Mouse (Mus musculus): ENCODE results near the gene Mea1. TPM values are rescaled to one million over a fixed set of nuclear protein-coding genes. Genes with fewer than 3 reads are reported as not detected.

Gene Mea1
- polyA plus RNA-seq, 1 experiment from 2014 or later: 178 TPM

GRCm38 (mm10) chr17:46679843-46680759 is 1.5 kb downstream of the Mea1 start:
- under 1% methylated on average over 34 of the region's 34 CpGs for WGBS
- Histone ChIP-seq H3K4me3 (peak overlapping the region; percentile 92), H3K36me3 (peaks cover 63% of the 10 kb centered on the region), H3K9me3 (replicated peaks) (no peaks in the 10 kb centered on the region), H3K4me1 (peaks cover 40% of the 10 kb centered on the region), H3K27me3 (ENCODE audit: low read depth, poor library complexity, severe bottlenecking) (no peaks in the 10 kb centered on the region), H3K27ac (replicated peaks) (peak overlapping the region; percentile 89)
- DNase-seq (ENCODE audit: low spot score): no peak

- WGBS: under 1% methylated on average over 49 of the region's 49 CpGs
- peaks cover 63% of the 10 kb centered on the region for H3K36me3 ChIP-seq
Observed at GRCm38 (mm10) chr17:46680760-46681373, 2.3 kb downstream of the Mea1 start, which contains the start of gene Klhdc3. Klhdc3 (minus strand) TSS chr17:46680914.

DNA sequence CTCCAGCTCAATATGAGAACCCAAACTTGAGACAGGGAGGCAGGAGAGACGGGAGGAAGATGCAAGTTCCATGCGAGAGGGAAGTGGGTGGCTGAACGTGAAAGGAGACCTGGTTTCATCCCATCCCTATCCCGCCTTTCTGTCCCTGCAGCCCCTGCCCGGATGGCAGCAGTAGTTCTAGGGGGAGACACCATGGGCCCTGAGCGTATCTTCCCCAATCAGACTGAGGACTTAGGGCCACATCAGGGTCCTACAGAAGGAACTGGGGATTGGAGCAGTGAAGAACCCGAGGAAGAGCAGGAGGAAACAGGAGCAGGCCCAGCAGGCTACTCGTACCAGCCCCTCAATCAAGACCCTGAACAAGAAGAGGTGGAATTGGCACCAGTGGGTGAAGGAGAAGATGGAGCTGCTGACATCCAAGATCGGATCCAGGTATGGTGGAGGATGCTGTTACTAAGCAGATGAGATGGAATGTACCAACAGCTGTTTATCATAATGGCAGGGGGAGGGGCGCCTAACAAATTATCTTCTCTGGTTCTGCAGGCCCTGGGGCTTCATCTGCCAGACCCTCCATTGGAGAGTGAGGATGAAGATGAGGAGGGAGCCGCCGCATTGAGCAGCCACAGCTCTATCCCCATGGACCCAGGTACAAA is 3.0 kb downstream of the Mea1 start:
- Histone ChIP-seq H3K27ac (replicated peaks) (peak overlapping the region; percentile 89), H3K4me3 (peak overlapping the region; percentile 92), H3K9me3 (replicated peaks) (no peaks in the 10 kb centered on the region), H3K36me3 (peaks cover 63% of the 10 kb centered on the region), H3K4me1 (peaks cover 38% of the 10 kb centered on the region), H3K27me3 (ENCODE audit: low read depth, poor library complexity, severe bottlenecking) (no peaks in the 10 kb centered on the region)
- DNase-seq (ENCODE audit: low spot score): no peak
- 30% methylated on average over 12 of the region's 12 CpGs for WGBS

More at GRCm38 (mm10) chr17:46680760-46681373, 2.3 kb downstream of the Mea1 start, which contains the start of gene Klhdc3:
- no peaks in the 10 kb centered on the region for H3K27me3 ChIP-seq (ENCODE audit: low read depth, poor library complexity, severe bottlenecking)
- H3K4me3 ChIP-seq: peak within 1 kb of the TSS; percentile 92
- peak within 1 kb of the TSS; percentile 89 for H3K27ac ChIP-seq (replicated peaks)
- no peaks in the 10 kb centered on the region for H3K9me3 ChIP-seq (replicated peaks)
- DNase-seq (ENCODE audit: low spot score): peak; percentile 100
- H3K4me1 ChIP-seq: peaks cover 38% of the 10 kb centered on the region

GRCm38 (mm10) chr17:46682654-46683389 is 4.2 kb downstream of the Mea1 start:
- Histone ChIP-seq H3K4me3 (no peak overlapping the region), H3K4me1 (peaks cover 38% of the 10 kb centered on the region), H3K9me3 (replicated peaks) (no peaks in the 10 kb centered on the region), H3K27me3 (ENCODE audit: low read depth, poor library complexity, severe bottlenecking) (no peaks in the 10 kb centered on the region), H3K36me3 (peaks cover 63% of the 10 kb centered on the region), H3K27ac (replicated peaks) (no peak overlapping the region)
- WGBS: 83% methylated on average over 16 of the region's 16 CpGs
- no peak for DNase-seq (ENCODE audit: low spot score)

DNA sequence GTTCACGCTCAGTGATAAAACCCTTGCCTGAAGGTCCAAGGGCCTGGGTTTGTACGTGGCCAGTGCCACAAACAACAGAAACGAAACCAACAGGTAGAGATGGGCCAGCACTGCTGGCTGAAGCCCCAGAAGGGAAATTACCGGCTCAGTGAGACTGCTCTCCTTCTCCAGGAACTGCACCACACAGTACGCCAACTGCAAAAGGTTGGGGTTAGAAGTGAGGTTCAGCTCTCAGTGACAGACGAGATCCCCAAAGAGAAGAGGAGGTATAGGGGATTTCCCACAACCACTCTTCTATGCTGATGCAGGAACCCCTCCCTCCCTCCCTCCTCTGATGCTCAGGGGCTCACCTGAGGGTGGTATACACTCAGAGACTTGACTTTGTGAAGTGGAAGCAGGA is 7.3 kb downstream of the Mea1 start:
- peaks cover 15% of the 10 kb centered on the region for H3K4me1 ChIP-seq
- DNase-seq (ENCODE audit: low spot score): no peak
- no peak overlapping the region for H3K4me3 ChIP-seq
- 97% methylated on average over 6 of the region's 6 CpGs for WGBS
- H3K36me3 ChIP-seq: peaks cover 79% of the 10 kb centered on the region
- no peak overlapping the region for H3K27ac ChIP-seq (replicated peaks)
- no peaks in the 10 kb centered on the region for H3K9me3 ChIP-seq (replicated peaks)
- no peaks in the 10 kb centered on the region for H3K27me3 ChIP-seq (ENCODE audit: low read depth, poor library complexity, severe bottlenecking)

GRCm38 (mm10) chr17:46690665-46691064 is 12.1 kb downstream of the Mea1 start:
- no peaks in the 10 kb centered on the region for H3K27me3 ChIP-seq (ENCODE audit: low read depth, poor library complexity, severe bottlenecking)
- H3K36me3 ChIP-seq: peaks cover 77% of the 10 kb centered on the region
- no peak for DNase-seq (ENCODE audit: low spot score)
- no peaks in the 10 kb centered on the region for H3K4me1 ChIP-seq
- H3K9me3 ChIP-seq (replicated peaks): no peaks in the 10 kb centered on the region
- no peak overlapping the region for H3K27ac ChIP-seq (replicated peaks)
- 97% methylated on average over 12 of the region's 12 CpGs for WGBS
- no peak overlapping the region for H3K4me3 ChIP-seq

- H3K36me3 ChIP-seq: peaks cover 77% of the 10 kb centered on the region
- H3K4me3 ChIP-seq: no peak overlapping the region
- WGBS: 93% methylated on average over 2 of the region's 2 CpGs
- H3K27ac ChIP-seq (replicated peaks): no peak overlapping the region
- no peaks in the 10 kb centered on the region for H3K9me3 ChIP-seq (replicated peaks)
- no peaks in the 10 kb centered on the region for H3K4me1 ChIP-seq
- DNase-seq (ENCODE audit: low spot score): no peak
- H3K27me3 ChIP-seq (ENCODE audit: low read depth, poor library complexity, severe bottlenecking): no peaks in the 10 kb centered on the region
Observed at GRCm38 (mm10) chr17:46691390-46691789, 12.8 kb downstream of the Mea1 start.

DNA sequence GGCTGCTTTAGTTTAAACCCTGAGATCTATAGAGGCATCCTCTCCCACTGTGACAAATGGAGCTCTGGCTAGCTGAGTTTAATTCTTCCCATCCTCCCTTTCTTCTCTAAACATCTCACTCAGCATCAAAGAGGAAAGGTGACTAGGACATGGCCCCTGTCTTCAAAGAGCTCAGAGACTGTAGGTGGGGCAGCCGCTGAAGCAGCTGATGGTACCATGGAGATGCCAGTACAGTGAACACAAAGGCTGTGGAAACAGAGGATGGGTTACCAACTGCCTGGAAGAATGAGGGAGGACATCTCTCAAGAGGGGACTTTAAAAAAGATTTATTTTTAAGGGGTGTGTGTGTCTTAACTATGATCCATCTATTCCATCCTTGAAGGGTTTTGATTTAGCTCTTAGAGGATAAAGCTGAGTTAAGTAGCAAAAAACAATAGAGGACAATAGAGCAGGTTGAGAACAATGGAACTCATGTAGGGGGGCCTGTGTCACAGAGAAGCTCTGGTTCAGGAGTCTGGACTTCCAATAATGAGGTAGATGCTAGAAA is 16.0 kb downstream of the Mea1 start:
- Histone ChIP-seq H3K27ac (replicated peaks) (no peak overlapping the region), H3K4me3 (no peak overlapping the region), H3K36me3 (peaks cover 79% of the 10 kb centered on the region), H3K27me3 (ENCODE audit: low read depth, poor library complexity, severe bottlenecking) (no peaks in the 10 kb centered on the region), H3K9me3 (replicated peaks) (no peaks in the 10 kb centered on the region), H3K4me1 (no peaks in the 10 kb centered on the region)
- no peak for DNase-seq (ENCODE audit: low spot score)
- 71% methylated on average over 1 of the region's 1 CpGs for WGBS

DNA sequence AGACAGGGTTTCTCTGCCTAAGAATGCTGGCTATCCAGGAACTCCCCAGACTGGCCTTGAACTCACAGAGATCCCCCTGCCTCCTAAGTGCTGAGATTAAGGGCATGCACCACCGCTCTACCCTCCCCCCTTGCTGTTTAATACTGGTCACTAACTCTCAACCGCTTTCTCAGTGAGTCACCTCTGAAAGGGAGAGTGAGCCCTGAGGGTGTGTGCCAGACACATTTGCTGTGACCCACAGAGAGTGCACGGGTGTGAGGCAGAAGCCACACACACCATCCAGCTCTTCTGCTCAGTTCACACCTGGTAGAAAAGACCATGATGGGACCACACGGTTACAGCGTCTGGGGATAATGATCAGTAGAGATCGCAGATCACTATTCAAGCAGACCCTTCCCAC is 19.9 kb downstream of the Mea1 start:
- H3K27ac ChIP-seq (replicated peaks): no peak overlapping the region
- DNase-seq (ENCODE audit: low spot score): no peak
- H3K9me3 ChIP-seq (replicated peaks): no peaks in the 10 kb centered on the region
- H3K27me3 ChIP-seq (ENCODE audit: low read depth, poor library complexity, severe bottlenecking): no peaks in the 10 kb centered on the region
- no peak overlapping the region for H3K4me3 ChIP-seq
- H3K36me3 ChIP-seq: peaks cover 75% of the 10 kb centered on the region
- H3K4me1 ChIP-seq: peaks cover 25% of the 10 kb centered on the region
- 93% methylated on average over 6 of the region's 6 CpGs for WGBS

DNA sequence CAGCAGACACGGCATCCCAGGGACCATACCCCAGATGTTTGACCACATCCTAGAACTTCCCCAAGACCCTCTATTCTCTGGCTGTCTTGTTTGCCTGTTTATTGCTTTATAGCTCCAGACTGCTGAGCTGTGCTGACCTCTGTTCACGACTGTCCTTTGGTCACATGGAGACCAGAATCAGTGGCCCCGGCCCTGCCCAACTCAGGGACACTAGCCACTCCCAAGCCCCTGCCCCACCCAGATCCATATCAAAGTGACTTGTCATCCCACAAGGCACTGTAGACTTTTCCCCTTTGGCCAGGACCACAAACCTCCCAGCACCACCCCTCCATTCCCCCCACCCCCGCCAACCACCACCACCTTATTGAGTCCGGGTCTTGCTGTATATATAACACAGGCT is 20.7 kb downstream of the Mea1 start:
- Histone ChIP-seq H3K36me3 (peaks cover 68% of the 10 kb centered on the region), H3K27ac (replicated peaks) (no peak overlapping the region), H3K9me3 (replicated peaks) (no peaks in the 10 kb centered on the region), H3K27me3 (ENCODE audit: low read depth, poor library complexity, severe bottlenecking) (no peaks in the 10 kb centered on the region), H3K4me1 (peaks cover 32% of the 10 kb centered on the region), H3K4me3 (no peak overlapping the region)
- DNase-seq (ENCODE audit: low spot score): no peak
- WGBS: 92% methylated on average over 5 of the region's 5 CpGs

- Histone ChIP-seq H3K4me1 (peaks cover 34% of the 10 kb centered on the region), H3K9me3 (replicated peaks) (no peaks in the 10 kb centered on the region), H3K27me3 (ENCODE audit: low read depth, poor library complexity, severe bottlenecking) (no peaks in the 10 kb centered on the region), H3K27ac (replicated peaks) (no peak overlapping the region), H3K36me3 (peaks cover 66% of the 10 kb centered on the region), H3K4me3 (no peak overlapping the region)
- DNase-seq (ENCODE audit: low spot score): no peak
- 95% methylated on average over 3 of the region's 3 CpGs for WGBS
Observed at GRCm38 (mm10) chr17:46699912-46700311, 21.3 kb downstream of the Mea1 start.

- no peaks in the 10 kb centered on the region for H3K27me3 ChIP-seq (ENCODE audit: low read depth, poor library complexity, severe bottlenecking)
- peaks cover 57% of the 10 kb centered on the region for H3K36me3 ChIP-seq
- 0 out of 2 replicates have a peak overlapping the region, but pooled peaks have one; percentile 23 for H3K27ac ChIP-seq (replicated peaks)
- H3K4me3 ChIP-seq: 0 out of 2 replicates have a peak overlapping the region, but pooled peaks have one; percentile 94
- 87% methylated on average over 12 of the region's 12 CpGs for WGBS
- peaks cover 48% of the 10 kb centered on the region for H3K4me1 ChIP-seq
- H3K9me3 ChIP-seq (replicated peaks): no peaks in the 10 kb centered on the region
- no peak for DNase-seq (ENCODE audit: low spot score)
Observed at GRCm38 (mm10) chr17:46701489-46701888, 22.9 kb downstream of the Mea1 start.
